Comparison of ENCODE assay signal across 8 mouse cellular contexts in the genomic region with DNA sequence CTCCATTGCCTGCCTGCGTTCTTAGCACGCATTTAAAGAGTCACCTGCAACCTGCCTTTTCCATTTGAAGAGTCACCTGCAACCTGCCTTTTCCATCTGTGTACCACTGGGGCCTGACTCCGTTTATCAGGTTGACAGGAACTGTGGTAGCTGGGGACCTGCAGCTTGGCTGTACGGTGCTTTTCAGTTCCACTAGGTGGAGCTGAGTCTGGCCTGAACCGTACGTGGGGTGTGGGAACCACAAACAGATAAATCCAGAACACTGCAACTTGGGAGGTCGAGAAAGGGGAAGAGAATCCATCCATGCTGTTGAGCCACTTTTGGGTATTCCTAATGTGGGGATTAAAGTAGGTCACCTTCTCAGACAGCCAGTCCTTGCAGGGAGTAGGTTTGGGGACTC. TPM values are rescaled to one million over a fixed set of nuclear protein-coding genes. Genes with fewer than 3 reads are reported as not detected.
DNase-seq lines count a peak whose midpoint lies in the region; ATAC-seq and TF ChIP-seq lines count a peak whose summit lies in the region.

No protein-coding gene starts in this region.

- no peak overlapping the region for H3K27ac ChIP-seq in cortical plate, adult 2 months (ENCODE audit: insufficient read depth, low read length)

- TF ChIP-seq POLR2A in cortical plate, adult 2 months (IDR thresholded peaks at IDR 0.05; ENCODE audit: extremely low read depth, insufficient read depth, low read length), result no peak

- intact Hi-C loops in heart, postnatal 25 days (cut with DNase I), result loop anchor here (2.0 kb wide), 1 partner anchor 41 kb away; no protein-coding TSS in a partner anchor

- peak; percentile 51 for DNase-seq in heart, adult 8-10 months (ENCODE audit: low spot score)
- DNase-seq in heart, postnatal 25 days (ENCODE audit: low spot score), result no peak
- peak; percentile 71 for DNase-seq in CD4-positive, CD25-positive, alpha-beta regulatory T cell, adult 2 months (ENCODE audit: low read depth, low spot score)
- DNase-seq in lung, postnatal 36 days, result peak; percentile 52
- no peak for DNase-seq in adrenal gland, adult 8-10 months
- DNase-seq in adrenal gland, adult 2 months, result no peak

- H3K4me1 ChIP-seq in cortical plate, adult 2 months (ENCODE audit: control insufficient read depth, insufficient read depth, low read length), result no peaks in the 10 kb centered on the region; the same call in 1 of the 2 replicates

- TF ChIP-seq CTCF in cortical plate, adult 2 months (IDR thresholded peaks at IDR 0.05; ENCODE audit: extremely low read depth, insufficient read depth, low read length), result peak; percentile 66

- ATAC-seq in monocyte, adult 5-6 weeks (replicated peaks; ENCODE audit: insufficient number of reproducible peaks, low FRiP score, low TSS enrichment, poor library complexity, severe bottlenecking), result no peak; the same call in 1 of the 2 replicates

- H3K4me3 ChIP-seq in cortical plate, adult 2 months (ENCODE audit: insufficient read depth, low read length), result no peak overlapping the region

RNA-seq across cellular contexts. Expression of gene Wbp1l, which starts 8.5 kb away (rescaled TPM):
- 10 to 100 TPM; 46.6 to 60.7 (median 56.0) TPM for total RNA-seq in heart, adult 8-10 months (2022)
- 10 to 100 TPM; 48.5 to 54.4 TPM for total RNA-seq in heart, postnatal 25 days (2021)
- 24.3 and 26.6 TPM in 2 replicates for polyA plus RNA-seq in cortical plate, adult 2 months (2012; rRNA removed)
- total RNA-seq in monocyte, adult 5-6 weeks (2017), result 45.5 to 72.9 TPM (median 56.5 TPM) in 3 replicates
- total RNA-seq in adrenal gland, adult 8-10 months (2022), result 100 to 1,000 TPM; 149 to 232 (median 189) TPM
- total RNA-seq in adrenal gland, adult 2 months (2021), result 100 to 1,000 TPM; 136 to 156 TPM
- polyA plus RNA-seq in adrenal gland, adult 2 months (2012; rRNA removed), result 128 and 159 TPM in 2 replicates

RNA-seq across cellular contexts. Expression of gene Sfxn2, which starts 34.3 kb away (rescaled TPM):
- 1 to 10 TPM; 2.2 to 4.9 (median 2.7) TPM for total RNA-seq in heart, adult 8-10 months (2022)
- total RNA-seq in heart, postnatal 25 days (2021), result 1 to 10 TPM; 3.1 to 4.2 TPM
- polyA plus RNA-seq in cortical plate, adult 2 months (2012; rRNA removed), result 5.1 and 5.5 TPM in 2 replicates
- 8.9 to 11.1 TPM (median 10.2 TPM) in 3 replicates for total RNA-seq in monocyte, adult 5-6 weeks (2017)
- 10 to 100 TPM in 3 of 4 experiments, 1 to 10 TPM in 1; 7.0 to 16.4 (median 12.0) TPM for total RNA-seq in adrenal gland, adult 8-10 months (2022)
- 10 to 100 TPM in 1 of 2 experiments, 1 to 10 TPM in 1; 7.7 to 12.7 TPM for total RNA-seq in adrenal gland, adult 2 months (2021)
- polyA plus RNA-seq in adrenal gland, adult 2 months (2012; rRNA removed), result 3.7 and 4.6 TPM in 2 replicates

RNA-seq across cellular contexts. Expression of gene Arl3, which starts 34.4 kb away (rescaled TPM):
- total RNA-seq in heart, adult 8-10 months (2022), result 10 to 100 TPM; 31.3 to 56.0 (median 43.5) TPM
- total RNA-seq in heart, postnatal 25 days (2021), result 10 to 100 TPM; 33.2 to 37.0 TPM
- polyA plus RNA-seq in cortical plate, adult 2 months (2012; rRNA removed), result 213 and 216 TPM in 2 replicates
- 7.1 to 26.2 TPM (median 18.2 TPM) in 3 replicates for total RNA-seq in monocyte, adult 5-6 weeks (2017)
- 10 to 100 TPM; 39.0 to 81.8 (median 61.0) TPM for total RNA-seq in adrenal gland, adult 8-10 months (2022)
- 10 to 100 TPM; 51.6 to 75.1 TPM for total RNA-seq in adrenal gland, adult 2 months (2021)
- 11.7 and 12.2 TPM in 2 replicates for polyA plus RNA-seq in adrenal gland, adult 2 months (2012; rRNA removed)

Comparison
In these comparisons a context has a peak if more than half of its experiments do, and no peak if none do; other contexts are left out.
1. DNase-seq: peak in heart, adult 8-10 months (single experiment), CD4-positive, CD25-positive, alpha-beta regulatory T cell, adult 2 months (single experiment) and lung, postnatal 36 days (single experiment); none in heart, postnatal 25 days (single experiment), adrenal gland, adult 8-10 months (single experiment) and adrenal gland, adult 2 months (single experiment).